Mouse (Mus musculus) heart, postnatal 0 days (tissue): ENCODE measurements around the gene Rgs7.

Experiments used
- CTCF ChIP-seq: IDR thresholded peaks from 2 replicates; pipeline ENCODE4 v1.5.1; 2016; ENCODE audit warnings: antibody characterized with exemption, control low read depth, low read depth
- EP300 ChIP-seq: IDR thresholded peaks from 2 replicates; pipeline ENCODE4 v1.6.1; 2016; ENCODE audit warnings: antibody characterized with exemption, low read depth

GRCm38 (mm10) chr1:175336191-175336590 is 156.1 kb downstream of the Rgs7 start:
- TF ChIP-seq CTCF (no peak), EP300 (no peak)
